Mouse (Mus musculus): ENCODE measurements at regions not wholly inside any gene's neighbourhood (a gene's known extent, or its start where the extent isn't known, plus 50 kb on each side); places are given as distances from the start of the nearest gene placed in this dataset.
"Not testable (repeated sequence)": the region's sequence is repeated elsewhere in the genome, so short reads cannot be mapped to it uniquely, and the experiment has no call there.

DNA sequence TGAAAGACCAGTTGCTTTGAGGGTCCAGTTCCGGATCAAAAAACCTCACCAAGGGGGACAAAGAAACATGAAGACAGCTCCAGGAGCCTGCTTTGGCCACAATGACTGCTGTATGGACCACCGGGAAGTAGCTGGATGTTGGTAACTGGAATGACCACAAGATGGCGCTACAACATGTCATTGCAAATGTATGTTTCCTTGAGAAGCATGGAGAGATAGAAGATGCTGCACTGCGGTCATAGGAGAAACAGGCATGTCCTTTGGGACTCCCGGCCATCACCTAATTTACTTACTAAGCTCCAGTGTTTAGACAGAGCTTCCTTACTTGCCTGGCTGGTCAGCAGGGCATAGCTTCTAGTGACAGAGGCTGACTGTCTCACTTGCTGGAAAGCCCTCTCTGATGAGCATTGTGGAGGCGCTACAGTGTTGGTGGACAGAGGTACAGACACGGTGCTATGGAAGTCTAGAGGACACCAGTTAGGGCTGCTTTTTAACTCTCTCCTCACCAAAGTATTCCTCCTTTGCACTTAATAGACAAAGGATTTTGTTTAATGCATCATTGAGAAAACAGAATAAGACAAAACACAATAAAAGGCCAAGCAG, 118.2 kb downstream of the Tcp10c start:
- peak; percentile 95 for TF ChIP-seq CTCF (IDR thresholded peaks at IDR 0.05)
- in situ Hi-C loops (cut with MboI; ENCODE audit: low pct_unique_long_range_greater_than_20kb): loop anchor here (5.0 to 10.0 kb wide), 4 partner anchors 70 to 462 kb away; no protein-coding TSS in a partner anchor
- H3K27me3 ChIP-seq: no peaks in the 10 kb centered on the region
- CTCF ChIA-PET: interaction anchor here (0.8 to 2.0 kb wide), 14 partner anchors 9 to 362 kb away, joined by 3 to 12 read pairs (median 4); no protein-coding TSS in a partner anchor
- peak; percentile 29 for ATAC-seq
- DNase-seq (ENCODE audit: low read depth, low spot score): peak; percentile 30
- POLR2A ChIA-PET: interaction anchor here (0.9 kb wide), 1 partner anchor 70 kb away, joined by 3 read pairs; no protein-coding TSS in a partner anchor

- TF ChIP-seq CTCF (IDR thresholded peaks at IDR 0.05): no peak
- ChIA-PET CTCF (interaction anchor here (1.1 to 2.0 kb wide), 3 partner anchors 14 to 294 kb away, joined by 3 to 6 read pairs (median 3); no protein-coding TSS in a partner anchor), POLR2A (interaction anchor here (0.6 kb wide), 1 partner anchor 9 kb away, joined by 4 read pairs; no protein-coding TSS in a partner anchor)
- peak; percentile 43 for DNase-seq (ENCODE audit: low read depth, low spot score)
- ATAC-seq: peak; percentile 18
- in situ Hi-C loops (cut with MboI; ENCODE audit: low pct_unique_long_range_greater_than_20kb): loop anchor here (5.0 to 10.0 kb wide), 4 partner anchors 68 to 460 kb away; no protein-coding TSS in a partner anchor
- H3K27me3 ChIP-seq: no peaks in the 10 kb centered on the region
Observed at GRCm38 (mm10) chr17:13474310-13475094, 120.1 kb downstream of the Tcp10c start.

DNA sequence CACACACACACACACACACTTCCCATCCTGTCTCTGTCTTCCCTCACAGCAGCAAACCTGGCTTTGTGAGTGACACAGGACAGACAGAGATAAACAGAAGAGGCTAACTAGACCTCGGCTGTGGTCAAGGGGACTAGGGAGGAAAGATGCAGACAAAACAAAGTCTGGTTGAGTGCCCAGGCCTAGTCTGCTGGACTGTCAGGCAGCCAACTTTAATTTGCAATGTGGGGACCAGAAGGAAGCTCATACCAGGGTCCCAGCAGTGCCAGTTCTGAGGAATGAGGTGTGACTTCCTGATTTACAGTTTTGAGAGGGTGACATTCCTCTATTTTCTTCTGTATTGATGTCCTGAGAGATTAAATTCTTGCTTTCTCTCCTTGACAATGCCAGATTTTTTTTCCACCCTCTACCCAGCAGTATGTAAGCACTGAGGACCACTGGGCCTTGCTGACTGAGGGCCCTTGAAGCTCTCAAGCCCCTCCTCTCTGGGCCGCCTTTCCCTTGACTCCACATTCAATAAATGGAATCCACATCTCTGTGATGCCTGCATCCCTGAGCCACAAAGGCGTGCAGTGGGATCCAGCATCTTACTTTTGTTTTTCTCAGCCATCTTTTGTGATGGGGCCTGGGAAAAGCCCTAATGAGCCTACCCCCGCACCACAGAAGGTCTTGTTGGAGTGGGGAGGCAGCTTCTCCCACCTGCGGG, 124.6 kb downstream of the Tcp10c start:
- ChIA-PET CTCF (interaction anchor here (1.0 kb wide), 1 partner anchor 260 kb away, joined by 3 read pairs; no protein-coding TSS in a partner anchor), POLR2A (interaction anchor here (0.6 kb wide), 1 partner anchor 377 kb away, joined by 3 read pairs; no protein-coding TSS in a partner anchor)
- TF ChIP-seq CTCF (IDR thresholded peaks at IDR 0.05): no peak
- ATAC-seq (no peak), DNase-seq (ENCODE audit: low read depth, low spot score) (no peak)
- in situ Hi-C loops (cut with MboI; ENCODE audit: low pct_unique_long_range_greater_than_20kb): loop anchor here (10.0 kb wide), 2 partner anchors 356 to 456 kb away; no protein-coding TSS in a partner anchor
- no peaks in the 10 kb centered on the region for H3K27me3 ChIP-seq

DNA sequence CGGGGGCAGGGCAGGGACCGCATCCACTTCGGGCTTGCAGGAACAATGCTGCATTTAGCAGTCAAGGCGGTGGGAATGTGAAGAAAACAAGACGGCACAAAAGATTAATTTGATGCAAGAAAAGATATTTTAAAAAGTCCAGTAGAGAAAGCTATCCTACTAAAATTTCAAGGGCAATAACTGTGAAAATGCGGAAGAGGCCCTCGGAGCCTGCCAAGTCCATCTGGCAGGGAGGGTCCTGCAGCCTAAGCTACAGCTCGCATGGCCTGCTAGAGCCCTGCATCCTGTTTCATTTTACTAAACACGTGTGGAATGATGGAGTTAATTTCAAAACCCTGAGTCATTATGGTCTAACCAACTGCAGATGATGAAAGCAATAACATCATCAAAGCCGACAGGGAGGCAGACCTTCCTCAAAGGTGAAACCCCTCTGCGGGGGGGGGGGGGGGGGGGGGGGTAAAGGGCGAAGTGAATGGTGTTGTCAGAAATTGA, 125.2 kb downstream of the Tcp10c start:
- ATAC-seq (peak; percentile 24), DNase-seq (ENCODE audit: low read depth, low spot score) (no peak)
- POLR2A ChIA-PET: no interaction called here
- CTCF ChIA-PET: interaction anchor here (1.0 kb wide), 1 partner anchor 261 kb away, joined by 3 read pairs; no protein-coding TSS in a partner anchor
- no peak for TF ChIP-seq CTCF (IDR thresholded peaks at IDR 0.05)
- no peaks in the 10 kb centered on the region for H3K27me3 ChIP-seq
- in situ Hi-C loops (cut with MboI; ENCODE audit: low pct_unique_long_range_greater_than_20kb): loop anchor here (10.0 kb wide), 2 partner anchors 355 to 455 kb away; no protein-coding TSS in a partner anchor

DNA sequence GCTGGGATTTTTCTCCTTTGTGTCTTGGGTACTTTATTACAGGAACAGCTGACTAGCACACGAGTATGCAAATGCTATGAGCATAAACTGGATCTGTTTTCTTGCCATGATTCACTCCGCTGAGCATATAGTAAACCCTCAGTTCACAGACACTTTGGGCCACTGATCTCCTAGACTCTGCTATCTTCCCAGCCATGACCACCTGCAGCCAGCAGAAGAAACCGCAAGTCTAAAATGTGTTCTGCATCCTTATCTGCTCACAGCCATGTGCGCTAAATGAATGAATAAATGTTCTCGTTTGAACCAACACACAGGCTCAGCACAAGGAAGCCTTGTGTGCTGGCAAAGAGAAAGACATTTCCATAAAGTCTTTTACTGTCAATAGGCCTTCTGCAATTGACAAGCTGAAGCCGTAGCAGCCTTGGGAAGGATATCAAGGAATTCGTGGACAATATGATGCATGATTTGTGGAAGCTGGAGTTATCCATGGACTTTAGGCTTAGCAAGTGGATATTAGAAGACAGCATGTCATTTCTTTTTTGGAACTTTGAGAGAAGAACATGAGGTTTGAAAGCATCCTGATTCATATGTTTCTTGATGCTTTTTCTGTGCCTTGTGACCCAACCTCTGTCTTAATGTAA, 127.2 kb downstream of the Tcp10c start:
- TF ChIP-seq CTCF (IDR thresholded peaks at IDR 0.05): no peak
- no peak for DNase-seq (ENCODE audit: low read depth, low spot score)
- no peaks in the 10 kb centered on the region for H3K27me3 ChIP-seq
- in situ Hi-C loops (cut with MboI; ENCODE audit: low pct_unique_long_range_greater_than_20kb): no loop called here
- ChIA-PET CTCF (interaction anchor here (1.3 to 2.5 kb wide), 2 partner anchors 9 to 10 kb away, joined by 3 to 7 read pairs; no protein-coding TSS in a partner anchor), POLR2A (no interaction called here)
- no peak for ATAC-seq

- no peaks in the 10 kb centered on the region for H3K27me3 ChIP-seq
- DNase-seq (ENCODE audit: low read depth, low spot score): no peak
- no peak for ATAC-seq
- in situ Hi-C loops (cut with MboI; ENCODE audit: low pct_unique_long_range_greater_than_20kb): no loop called here
- ChIA-PET CTCF (interaction anchor here (2.5 kb wide), 1 partner anchor 10 kb away, joined by 7 read pairs; no protein-coding TSS in a partner anchor), POLR2A (no interaction called here)
- TF ChIP-seq CTCF (IDR thresholded peaks at IDR 0.05): no peak
Observed at GRCm38 (mm10) chr17:13482136-13482535, 127.8 kb downstream of the Tcp10c start.

- ATAC-seq: no peak
- no peak for TF ChIP-seq CTCF (IDR thresholded peaks at IDR 0.05)
- POLR2A ChIA-PET: no interaction called here
- no peak for DNase-seq (ENCODE audit: low read depth, low spot score)
- CTCF ChIA-PET: interaction anchor here (1.1 to 1.4 kb wide), 2 partner anchors 12 to 15 kb away, joined by 3 to 5 read pairs; no protein-coding TSS in a partner anchor
- no peaks in the 10 kb centered on the region for H3K27me3 ChIP-seq
- in situ Hi-C loops (cut with MboI; ENCODE audit: low pct_unique_long_range_greater_than_20kb): no loop called here
Observed at GRCm38 (mm10) chr17:13487291-13488215, 133.2 kb downstream of the Tcp10c start.

GRCm38 (mm10) chr17:13488608-13489324, 134.4 kb downstream of the Tcp10c start:
- CTCF ChIA-PET: interaction anchor here (1.1 to 1.4 kb wide), 2 partner anchors 14 to 16 kb away, joined by 3 to 5 read pairs; no protein-coding TSS in a partner anchor
- ATAC-seq (no peak), DNase-seq (ENCODE audit: low read depth, low spot score) (no peak)
- POLR2A ChIA-PET: no interaction called here
- in situ Hi-C loops (cut with MboI; ENCODE audit: low pct_unique_long_range_greater_than_20kb): no loop called here
- H3K27me3 ChIP-seq: no peaks in the 10 kb centered on the region
- no peak for TF ChIP-seq CTCF (IDR thresholded peaks at IDR 0.05)

DNA sequence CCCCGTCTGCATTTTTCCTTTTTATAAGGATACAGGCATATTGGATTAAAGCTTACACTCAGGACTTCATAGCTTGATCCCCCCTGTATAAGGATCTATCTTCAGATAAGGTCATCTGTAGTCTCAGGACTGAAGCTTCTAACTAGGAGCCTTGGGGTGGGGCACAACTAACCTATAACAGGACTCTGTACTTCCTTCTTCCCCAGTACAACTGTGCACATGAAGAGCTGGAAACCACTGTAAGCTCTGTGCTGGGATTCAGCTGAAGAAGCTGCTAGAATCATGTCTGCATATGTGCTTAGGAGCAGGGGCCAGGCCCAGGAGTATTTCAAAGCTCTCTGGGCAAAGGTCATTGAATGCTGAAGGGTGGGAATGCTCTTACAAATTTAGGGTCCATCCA, 137.9 kb downstream of the Tcp10c start:
- ATAC-seq; DNase-seq (ENCODE audit: low read depth, low spot score); in situ Hi-C loops (cut with MboI; ENCODE audit: low pct_unique_long_range_greater_than_20kb); CTCF ChIA-PET; POLR2A ChIA-PET; H3K27me3 ChIP-seq: not testable (repeated sequence)

DNA sequence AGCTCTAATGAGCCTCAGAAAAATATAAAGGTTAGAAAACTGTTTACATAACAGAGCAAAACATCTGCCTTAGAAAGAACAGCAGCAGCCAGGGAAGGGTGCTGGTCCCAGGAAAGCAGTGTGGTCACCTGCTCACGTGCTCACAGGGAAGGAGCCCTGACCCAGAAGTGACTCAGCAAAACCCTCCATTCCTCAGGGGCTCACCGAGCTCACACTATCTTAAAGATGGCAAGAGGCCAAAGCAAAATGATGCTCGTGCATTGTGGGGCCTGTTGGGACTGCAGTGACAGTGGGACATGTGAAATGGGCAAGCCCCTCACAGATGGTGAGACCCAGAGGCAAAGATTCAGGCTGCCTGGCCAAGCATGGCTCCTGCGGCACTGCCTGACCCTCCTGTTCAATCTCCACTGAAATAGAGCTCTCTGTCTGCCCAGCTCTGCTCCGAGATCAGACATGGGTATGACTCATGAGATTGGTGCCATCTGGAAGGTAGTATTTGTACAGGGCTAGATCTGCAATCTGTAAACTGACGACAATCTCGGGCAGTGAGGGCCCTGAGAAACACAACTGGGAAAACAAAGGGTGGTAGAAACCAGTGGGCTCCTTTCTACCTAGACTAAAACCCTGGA, 138.4 kb downstream of the Tcp10c start:
- ATAC-seq; H3K27me3 ChIP-seq; in situ Hi-C loops (cut with MboI; ENCODE audit: low pct_unique_long_range_greater_than_20kb); CTCF ChIA-PET; POLR2A ChIA-PET; DNase-seq (ENCODE audit: low read depth, low spot score): not testable (repeated sequence)

DNA sequence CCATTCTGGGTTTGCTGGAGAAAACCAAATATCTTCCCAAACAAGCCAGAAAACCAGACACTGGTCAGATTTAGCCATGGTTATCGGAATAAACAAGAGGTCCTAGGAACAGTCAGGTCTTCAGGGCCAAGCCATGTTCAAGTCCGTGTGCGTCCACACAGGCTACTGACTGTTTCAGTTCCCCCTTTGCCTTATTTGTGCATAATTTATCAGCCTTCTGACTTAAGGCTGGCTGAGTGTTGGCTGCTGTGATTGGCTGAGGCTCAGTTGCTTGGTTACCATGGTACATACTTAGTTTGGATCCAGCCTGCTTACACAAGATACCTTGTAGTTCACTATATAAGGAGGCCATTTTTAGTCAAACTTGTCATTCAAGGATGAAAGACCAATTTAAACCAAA, 139.5 kb downstream of the Tcp10c start:
- POLR2A ChIA-PET; ATAC-seq; H3K27me3 ChIP-seq; CTCF ChIA-PET; in situ Hi-C loops (cut with MboI; ENCODE audit: low pct_unique_long_range_greater_than_20kb); DNase-seq (ENCODE audit: low read depth, low spot score): not testable (repeated sequence)

DNA sequence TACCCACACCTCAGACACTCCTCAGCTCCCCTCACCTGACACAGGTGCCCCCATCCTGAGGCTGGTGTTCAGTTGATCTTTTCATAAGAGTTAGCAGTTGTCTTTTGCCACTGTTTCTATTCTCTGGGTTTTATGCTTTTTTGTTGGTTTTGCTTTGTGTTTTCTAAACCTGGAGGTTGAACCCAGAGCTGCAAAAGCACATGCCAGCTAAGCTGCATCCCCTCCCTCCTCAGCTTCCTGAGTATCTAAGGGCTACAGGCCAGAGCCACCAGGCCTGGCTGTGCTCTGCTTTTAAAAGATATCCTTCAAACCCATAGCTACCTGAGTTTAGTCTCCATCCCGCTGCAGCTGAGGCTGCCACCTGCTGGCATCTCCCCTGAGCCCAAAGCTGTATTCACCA, 140.1 kb downstream of the Tcp10c start:
- in situ Hi-C loops (cut with MboI; ENCODE audit: low pct_unique_long_range_greater_than_20kb); ATAC-seq; H3K27me3 ChIP-seq; CTCF ChIA-PET; DNase-seq (ENCODE audit: low read depth, low spot score); POLR2A ChIA-PET: not testable (repeated sequence)

Measured in Patski (cell line).